Mouse (Mus musculus): ENCODE results near the gene Mrps35. TPM values are rescaled to one million over a fixed set of nuclear protein-coding genes. Genes with fewer than 3 reads are reported as not detected.

Gene Mrps35
- polyA plus RNA-seq, 1 experiment, result 46.4 TPM

GRCm38 (mm10) chr6:147075808-147076387, 33.3 kb downstream of the Mrps35 start:
- Histone ChIP-seq H3K36me3 (ENCODE audit: control insufficient read depth, insufficient read depth) (peaks cover 9% of the 10 kb centered on the region), H3ac (ENCODE audit: control insufficient read depth, insufficient read length, low read depth) (no peak overlapping the region), H3K27me3 (ENCODE audit: control insufficient read depth, insufficient read depth, insufficient read length) (no peaks in the 10 kb centered on the region), H3K79me2 (ENCODE audit: control insufficient read depth, insufficient read depth) (no peaks in the 10 kb centered on the region), H3K4me3 (ENCODE audit: insufficient read depth, poor library complexity, severe bottlenecking) (no peak overlapping the region), H3K79me3 (ENCODE audit: low read depth) (no peaks in the 10 kb centered on the region)
- no peak for TF ChIP-seq CEBPB (IDR thresholded peaks at IDR 0.05; ENCODE audit: low read depth)
- no peak for TF ChIP-seq USF1 (IDR thresholded peaks at IDR 0.05; ENCODE audit: low read depth)
- TF ChIP-seq MYOG (IDR thresholded peaks at IDR 0.05; ENCODE audit: control insufficient read depth, extremely low read depth, insufficient read length), result no peak
- no peak for TF ChIP-seq MAX (IDR thresholded peaks at IDR 0.05)
- TF ChIP-seq CTCF (IDR thresholded peaks at IDR 0.05; ENCODE audit: control insufficient read depth, insufficient read depth, insufficient read length), result no peak
- no peak for TF ChIP-seq MYOD1 (IDR thresholded peaks at IDR 0.05; ENCODE audit: control insufficient read depth, insufficient read length, low read depth)
- no peak for TF ChIP-seq FOSL1 (IDR thresholded peaks at IDR 0.05; ENCODE audit: insufficient read depth, low read length, poor library complexity, severe bottlenecking)

GRCm38 (mm10) chr6:147076878-147077277, 34.3 kb downstream of the Mrps35 start:
- peaks cover 5% of the 10 kb centered on the region for H3K36me3 ChIP-seq (ENCODE audit: control insufficient read depth, insufficient read depth)
- H3ac ChIP-seq (ENCODE audit: control insufficient read depth, insufficient read length, low read depth), result no peak overlapping the region
- H3K4me3 ChIP-seq (ENCODE audit: insufficient read depth, poor library complexity, severe bottlenecking), result no peak overlapping the region
- no peaks in the 10 kb centered on the region for H3K79me2 ChIP-seq (ENCODE audit: control insufficient read depth, insufficient read depth)
- H3K27me3 ChIP-seq (ENCODE audit: control insufficient read depth, insufficient read depth, insufficient read length), result no peaks in the 10 kb centered on the region
- H3K79me3 ChIP-seq (ENCODE audit: low read depth), result no peaks in the 10 kb centered on the region
- TF ChIP-seq MAX (IDR thresholded peaks at IDR 0.05) (no peak), FOSL1 (IDR thresholded peaks at IDR 0.05; ENCODE audit: insufficient read depth, low read length, poor library complexity, severe bottlenecking) (no peak)

- no peaks in the 10 kb centered on the region for H3K36me3 ChIP-seq (ENCODE audit: control insufficient read depth, insufficient read depth)
- H3ac ChIP-seq (ENCODE audit: control insufficient read depth, insufficient read length, low read depth), result no peak overlapping the region
- no peaks in the 10 kb centered on the region for H3K79me2 ChIP-seq (ENCODE audit: control insufficient read depth, insufficient read depth)
- TF ChIP-seq USF1 (IDR thresholded peaks at IDR 0.05; ENCODE audit: low read depth) (no peak), MYOD1 (IDR thresholded peaks at IDR 0.05; ENCODE audit: control insufficient read depth, insufficient read length, low read depth) (no peak), MAX (IDR thresholded peaks at IDR 0.05) (no peak), FOSL1 (IDR thresholded peaks at IDR 0.05; ENCODE audit: insufficient read depth, low read length, poor library complexity, severe bottlenecking) (no peak), MYOG (IDR thresholded peaks at IDR 0.05; ENCODE audit: control insufficient read depth, extremely low read depth, insufficient read length) (no peak), CTCF (IDR thresholded peaks at IDR 0.05; ENCODE audit: control insufficient read depth, insufficient read depth, insufficient read length) (no peak), CEBPB (IDR thresholded peaks at IDR 0.05; ENCODE audit: low read depth) (no peak)
- H3K4me3 ChIP-seq (ENCODE audit: insufficient read depth, poor library complexity, severe bottlenecking), result no peak overlapping the region
- H3K79me3 ChIP-seq (ENCODE audit: low read depth), result no peaks in the 10 kb centered on the region
- no peaks in the 10 kb centered on the region for H3K27me3 ChIP-seq (ENCODE audit: control insufficient read depth, insufficient read depth, insufficient read length)
Observed at GRCm38 (mm10) chr6:147079919-147080318, 37.4 kb downstream of the Mrps35 start.

GRCm38 (mm10) chr6:147085398-147086040, 43.0 kb downstream of the Mrps35 start:
- Histone ChIP-seq H3K79me2 (ENCODE audit: control insufficient read depth, insufficient read depth) (no peaks in the 10 kb centered on the region), H3K4me3 (ENCODE audit: insufficient read depth, poor library complexity, severe bottlenecking) (no peak overlapping the region), H3ac (ENCODE audit: control insufficient read depth, insufficient read length, low read depth) (no peak overlapping the region), H3K27me3 (ENCODE audit: control insufficient read depth, insufficient read depth, insufficient read length) (no peaks in the 10 kb centered on the region), H3K79me3 (ENCODE audit: low read depth) (no peaks in the 10 kb centered on the region), H3K36me3 (ENCODE audit: control insufficient read depth, insufficient read depth) (no peaks in the 10 kb centered on the region)
- no peak for TF ChIP-seq CTCF (IDR thresholded peaks at IDR 0.05; ENCODE audit: control insufficient read depth, insufficient read depth, insufficient read length)
- no peak for TF ChIP-seq CEBPB (IDR thresholded peaks at IDR 0.05; ENCODE audit: low read depth)
- TF ChIP-seq MYOD1 (IDR thresholded peaks at IDR 0.05; ENCODE audit: control insufficient read depth, insufficient read length, low read depth), result no peak
- no peak for TF ChIP-seq USF1 (IDR thresholded peaks at IDR 0.05; ENCODE audit: low read depth)
- no peak for TF ChIP-seq FOSL1 (IDR thresholded peaks at IDR 0.05; ENCODE audit: insufficient read depth, low read length, poor library complexity, severe bottlenecking)
- no peak for TF ChIP-seq MYOG (IDR thresholded peaks at IDR 0.05; ENCODE audit: control insufficient read depth, extremely low read depth, insufficient read length)
- no peak for TF ChIP-seq MAX (IDR thresholded peaks at IDR 0.05)

- H3K79me2 ChIP-seq (ENCODE audit: control insufficient read depth, insufficient read depth), result peaks cover 5% of the 10 kb centered on the region
- no peaks in the 10 kb centered on the region for H3K27me3 ChIP-seq (ENCODE audit: control insufficient read depth, insufficient read depth, insufficient read length)
- H3K36me3 ChIP-seq (ENCODE audit: control insufficient read depth, insufficient read depth), result no peaks in the 10 kb centered on the region
- no peak within 1 kb of the TSS for H3K4me3 ChIP-seq (ENCODE audit: insufficient read depth, poor library complexity, severe bottlenecking)
- H3ac ChIP-seq (ENCODE audit: control insufficient read depth, insufficient read length, low read depth), result no peak within 1 kb of the TSS
- H3K79me3 ChIP-seq (ENCODE audit: low read depth), result no peaks in the 10 kb centered on the region
- no peak for TF ChIP-seq USF1 (IDR thresholded peaks at IDR 0.05; ENCODE audit: low read depth)
- no peak for TF ChIP-seq MYOG (IDR thresholded peaks at IDR 0.05; ENCODE audit: control insufficient read depth, extremely low read depth, insufficient read length)
- no peak for TF ChIP-seq FOSL1 (IDR thresholded peaks at IDR 0.05; ENCODE audit: insufficient read depth, low read length, poor library complexity, severe bottlenecking)
- TF ChIP-seq MAX (IDR thresholded peaks at IDR 0.05), result no peak
- no peak for TF ChIP-seq CEBPB (IDR thresholded peaks at IDR 0.05; ENCODE audit: low read depth)
- TF ChIP-seq CTCF (IDR thresholded peaks at IDR 0.05; ENCODE audit: control insufficient read depth, insufficient read depth, insufficient read length), result no peak
- TF ChIP-seq MYOD1 (IDR thresholded peaks at IDR 0.05; ENCODE audit: control insufficient read depth, insufficient read length, low read depth), result no peak
Observed at GRCm38 (mm10) chr6:147086594-147087225, 44.1 kb downstream of the Mrps35 start, which contains the start of gene Mansc4. Gene Mansc4, minus strand, starts transcription at chr6:147087032.
